Mouse (Mus musculus) heart, adult 8-10 months (tissue): ENCODE results near the gene Leng8. TPM values are rescaled to one million over a fixed set of nuclear protein-coding genes. Genes with fewer than 3 reads are reported as not detected.
A peak's percentile ranks its signal among the peaks of the same experiment; 100 is the strongest.

ENCODE experiments used
- DNase-seq: peaks from one replicate; pipeline ENCODE4 v3.0.0; 2022; ENCODE audit warnings: low spot score
- total RNA-seq, 4 experiments: library from RNA; stranded (reverse); gene quantifications; 2 replicates each; pipeline ENCODE4 v1.2.4; 2022

Leng8 gene
- total RNA-seq, 4 experiments from 2014 or later: 27.1 to 49.5 (median 38.6) TPM

GRCm38 (mm10) chr7:4126992-4127785, 9.7 kb upstream of the Leng8 start:
- DNase-seq: no peak

DNA sequence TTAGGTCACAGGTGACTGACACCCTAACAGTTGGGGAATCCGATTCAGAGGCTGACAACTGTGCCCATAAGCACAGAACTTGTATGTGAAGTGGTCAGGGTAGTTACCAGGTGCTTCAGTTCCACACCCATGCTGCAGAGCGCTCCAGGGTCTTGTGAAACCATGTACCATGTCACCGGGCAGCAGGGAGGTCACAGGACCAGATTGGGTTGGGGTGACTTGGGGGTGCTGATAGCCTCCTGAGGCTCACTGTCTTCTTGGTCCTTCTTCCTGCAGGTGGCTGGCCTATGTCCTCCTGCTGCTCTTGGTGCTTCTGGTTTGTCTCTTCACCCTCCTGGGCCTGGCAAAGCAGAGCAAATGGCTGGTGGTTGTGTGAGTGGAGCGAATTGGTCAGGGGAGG, 8.9 kb upstream of the Leng8 start:
- DNase-seq: no peak

DNA sequence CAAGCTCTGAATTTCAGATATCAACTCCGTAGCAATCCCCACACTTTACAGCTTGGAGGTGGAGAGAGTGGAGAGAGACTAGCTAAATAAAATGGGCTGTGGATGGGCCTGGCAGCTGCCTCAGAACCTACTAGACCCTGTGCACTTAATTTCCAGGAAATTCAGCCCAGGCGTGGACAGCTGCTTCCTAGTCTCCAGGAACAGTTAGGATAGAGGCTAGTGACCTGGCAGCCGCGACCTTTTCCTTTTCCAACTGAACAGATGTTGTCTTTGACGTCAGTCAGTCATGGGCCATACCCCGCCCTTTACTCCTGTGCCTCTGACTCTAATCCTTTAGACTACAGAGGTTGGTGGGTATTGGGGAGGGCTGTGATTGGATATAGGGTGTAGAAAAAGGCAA, 8.0 kb upstream of the Leng8 start:
- peak; percentile 84 for DNase-seq

GRCm38 (mm10) chr7:4130686-4131452, 6.0 kb upstream of the Leng8 start:
- DNase-seq: peak; percentile 66

GRCm38 (mm10) chr7:4131964-4132363, 4.9 kb upstream of the Leng8 start:
- no peak for DNase-seq

- no peak for DNase-seq
Observed at GRCm38 (mm10) chr7:4132581-4132980, 4.3 kb upstream of the Leng8 start.

GRCm38 (mm10) chr7:4132998-4133397, 3.8 kb upstream of the Leng8 start:
- no peak for DNase-seq

GRCm38 (mm10) chr7:4134911-4135310, 1.9 kb upstream of the Leng8 start:
- DNase-seq: no peak

- DNase-seq: no peak
Observed at GRCm38 (mm10) chr7:4136404-4136770, 452 bp upstream of the Leng8 start.

DNA sequence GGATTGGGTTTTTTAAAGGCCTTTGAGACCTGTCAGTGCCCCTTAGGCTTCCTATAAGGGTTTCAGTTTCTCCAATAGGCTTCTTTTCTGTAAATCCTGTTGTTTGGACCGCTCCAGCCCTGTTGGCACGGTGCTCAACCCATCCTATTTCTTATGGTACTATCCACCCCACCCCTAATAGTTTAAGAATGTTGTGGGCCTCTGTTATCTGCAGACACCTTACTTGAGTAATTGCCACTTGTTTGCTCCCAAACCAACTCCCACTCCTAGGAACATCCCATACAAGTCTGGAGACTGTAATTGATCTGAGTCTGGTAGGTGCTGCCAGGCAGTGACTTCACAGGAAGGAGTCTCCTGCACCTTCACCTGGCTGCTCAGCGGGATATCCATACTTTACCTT, 907 bp downstream of the Leng8 start:
- DNase-seq: no peak

DNA sequence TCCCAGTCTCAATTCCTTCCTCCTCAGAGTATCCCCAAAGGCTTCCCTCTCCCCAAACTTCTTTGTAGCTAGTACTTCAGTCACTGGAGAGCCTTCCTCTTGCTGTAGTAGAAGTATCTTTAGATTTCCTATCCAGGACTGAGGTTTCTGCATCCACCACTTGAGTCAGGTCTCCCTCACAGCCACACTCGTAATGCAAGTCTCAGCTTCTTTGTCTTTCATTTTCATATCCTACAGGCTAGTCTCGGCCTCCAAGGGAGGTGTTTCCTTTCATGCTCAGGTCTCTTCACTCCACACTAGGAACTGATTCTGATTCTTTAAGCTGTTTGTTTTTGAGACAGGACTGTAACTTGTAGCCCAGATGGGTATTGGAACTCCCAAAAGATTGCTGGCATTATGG, 1.3 kb downstream of the Leng8 start:
- DNase-seq: no peak

DNA sequence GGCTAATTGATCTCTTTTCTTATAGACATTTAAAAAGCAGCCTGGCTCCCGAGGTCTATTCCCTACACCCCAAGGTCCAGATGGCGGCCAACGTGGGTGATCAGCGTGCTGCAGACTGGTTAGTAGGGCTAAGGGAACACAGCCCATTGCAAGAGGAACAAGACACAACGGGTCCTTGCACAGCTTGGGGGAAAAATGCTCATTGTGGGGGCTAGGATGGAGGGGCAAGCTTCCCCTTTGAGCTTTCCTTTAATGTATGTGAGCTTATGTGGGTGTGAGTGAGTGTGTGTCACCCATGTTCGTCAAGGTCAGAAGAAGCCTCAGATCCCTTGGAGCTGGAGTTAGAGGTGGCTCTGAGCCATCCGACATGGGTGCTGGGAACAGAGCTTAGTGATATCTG, 1.8 kb downstream of the Leng8 start:
- DNase-seq: no peak

- DNase-seq: no peak
Observed at GRCm38 (mm10) chr7:4139391-4139790, 2.6 kb downstream of the Leng8 start.

- no peak for DNase-seq
Observed at GRCm38 (mm10) chr7:4141648-4142325, 4.9 kb downstream of the Leng8 start.

GRCm38 (mm10) chr7:4142796-4143445, 6.1 kb downstream of the Leng8 start:
- no peak for DNase-seq

DNA sequence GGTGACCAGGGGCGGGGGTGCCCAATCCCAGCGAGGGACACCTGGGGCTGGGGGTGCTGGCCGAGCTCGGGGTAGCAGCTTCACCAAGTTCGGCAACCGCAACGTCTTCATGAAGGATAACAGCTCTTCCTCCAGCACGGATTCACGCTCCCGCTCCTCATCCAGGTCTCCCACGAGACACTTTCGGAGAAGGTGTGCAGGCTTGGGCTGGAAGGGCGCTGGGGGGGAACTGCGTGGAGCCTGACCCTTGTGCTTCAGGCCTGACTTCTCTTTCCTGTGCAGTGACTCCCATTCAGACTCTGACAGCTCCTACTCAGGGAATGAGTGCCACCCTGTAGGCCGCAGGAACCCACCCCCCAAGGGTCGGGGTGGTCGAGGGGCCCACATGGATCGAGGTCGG, 6.7 kb downstream of the Leng8 start:
- DNase-seq: no peak

DNA sequence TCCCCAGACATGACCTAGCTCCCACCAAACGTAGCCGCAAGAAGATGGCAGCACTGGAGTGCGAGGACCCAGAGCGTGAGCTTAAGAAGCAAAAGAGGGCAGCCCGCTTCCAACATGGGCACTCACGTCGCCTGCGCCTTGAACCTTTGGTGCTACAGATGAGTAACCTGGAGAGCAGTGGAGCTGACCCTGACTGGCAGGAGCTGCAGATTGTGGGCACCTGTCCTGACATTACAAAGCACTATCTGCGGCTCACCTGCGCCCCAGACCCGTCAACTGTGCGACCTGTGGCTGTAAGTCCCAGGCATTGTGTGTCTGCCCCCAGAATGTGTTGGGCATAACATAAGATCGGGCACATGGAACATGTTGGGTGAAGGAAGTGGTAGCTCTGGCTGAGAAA, 7.2 kb downstream of the Leng8 start:
- no peak for DNase-seq

DNA sequence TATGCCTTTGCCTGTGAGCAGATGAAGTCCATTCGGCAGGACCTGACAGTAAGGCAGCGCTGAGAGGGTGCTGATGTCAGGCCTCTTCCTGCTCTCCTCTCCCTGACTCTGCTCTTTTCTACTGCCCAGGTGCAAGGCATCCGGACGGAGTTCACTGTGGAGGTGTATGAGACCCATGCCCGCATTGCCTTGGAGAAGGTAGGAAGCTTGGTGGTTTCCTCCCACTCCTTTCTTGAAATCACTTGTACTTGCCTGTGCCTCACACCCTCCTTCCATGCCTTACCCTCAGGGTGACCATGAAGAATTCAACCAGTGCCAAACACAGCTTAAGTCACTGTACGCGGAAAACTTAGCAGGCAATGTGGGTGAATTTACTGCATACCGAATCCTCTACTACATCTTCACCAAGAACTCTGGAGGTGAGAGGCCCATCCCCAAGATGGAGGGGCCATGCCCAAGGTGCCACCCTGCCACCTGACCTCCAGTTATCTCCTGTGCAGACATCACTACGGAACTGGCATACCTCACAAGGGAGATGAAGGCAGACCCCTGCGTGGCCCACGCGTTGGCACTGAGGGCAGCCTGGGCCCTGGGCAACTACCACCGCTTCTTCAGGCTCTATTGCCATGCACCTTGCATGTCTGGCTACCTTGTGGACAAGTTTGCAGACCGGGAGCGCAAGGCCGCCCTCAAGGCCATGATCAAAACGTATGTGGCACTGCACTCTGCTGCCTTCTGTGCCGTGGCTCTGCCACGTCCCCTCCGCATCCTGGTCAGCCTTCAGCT, 8.1 kb downstream of the Leng8 start:
- no peak for DNase-seq

GRCm38 (mm10) chr7:4145552-4146190, 8.8 kb downstream of the Leng8 start:
- DNase-seq: peak; percentile 57

DNA sequence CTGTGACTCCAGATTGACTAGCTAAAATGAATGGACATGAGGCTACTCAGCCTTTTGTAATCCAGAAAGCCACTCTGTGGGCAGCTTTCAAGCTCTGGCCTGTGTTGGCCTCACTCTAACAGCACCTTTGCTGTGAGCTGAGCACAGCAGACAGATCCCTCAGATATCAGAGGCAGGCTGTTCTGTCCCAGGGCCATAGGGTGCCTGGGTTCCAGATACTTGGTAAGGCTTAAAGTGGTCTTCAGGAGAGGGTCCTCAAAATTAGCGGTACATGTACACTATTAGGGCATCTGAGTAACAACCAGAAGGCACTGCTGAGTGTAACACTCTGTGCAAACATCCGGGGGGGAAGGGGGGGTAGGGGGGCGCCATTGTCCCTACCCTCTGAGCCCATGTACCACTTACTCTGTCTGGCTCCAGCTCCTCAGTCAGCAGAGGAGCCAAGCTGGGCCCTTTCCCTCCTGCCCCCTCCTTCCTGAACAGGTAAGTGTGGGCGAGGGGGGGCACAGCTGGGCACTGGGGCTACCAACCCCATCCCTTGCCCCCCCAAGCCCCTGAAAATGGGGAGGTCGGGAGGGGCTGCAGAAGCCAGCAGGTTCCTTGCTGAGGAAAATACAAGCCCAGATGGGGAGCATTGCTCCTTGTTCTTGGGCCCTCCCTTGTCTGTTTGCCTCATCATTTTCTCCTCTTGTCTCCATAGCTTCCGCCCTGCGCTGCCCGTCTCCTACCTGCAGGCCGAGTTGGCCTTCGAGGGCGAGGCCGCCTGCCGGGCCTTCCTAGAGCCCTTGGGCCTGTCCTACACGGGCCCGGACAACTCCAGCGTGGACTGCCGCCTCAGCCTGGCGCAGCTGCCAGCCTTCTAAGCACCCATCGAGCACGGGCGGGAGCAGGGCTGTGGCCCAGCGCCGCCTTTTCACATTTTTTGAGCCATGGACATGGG, 9.7 kb downstream of the Leng8 start:
- no peak for DNase-seq
